Mouse (Mus musculus) MEL (cell line): ENCODE measurements around the gene Pfn5. TPM values are rescaled to one million over a fixed set of nuclear protein-coding genes. Genes with fewer than 3 reads are reported as not detected.

Experiments used
- DNase-seq: peaks from one replicate; pipeline ENCODE4 v3.0.0; 2011; ENCODE audit warnings: low read depth, low spot score
- H3K27ac ChIP-seq: 2 replicates; pipeline ENCODE4 v1.5.1; 2012; ENCODE audit warnings: low read depth, mild to moderate bottlenecking, control low read depth, low read length, moderate library complexity; ENCODE audit not compliant: control insufficient read depth
- H3K27me3 ChIP-seq, 2 experiments: fragments of 150-350 bp in 1 of 2; sonication (generic) in 1 of 2; 2 replicates each; pipeline ENCODE4 v1.6.1; 2012; ENCODE audit warnings: low read length in 2 of 2, mild to moderate bottlenecking in 2 of 2, improper control_type of control experiment in 1 of 2, moderate library complexity in 1 of 2; ENCODE audit not compliant: insufficient read depth in 2 of 2, control insufficient read depth in 1 of 2
- H3K36me3 ChIP-seq, 2 experiments: 2 replicates each; pipeline ENCODE4 v1.6.1; 2012 to 2014; ENCODE audit warnings: low read length in 2 of 2, improper control_type of control experiment in 1 of 2, inconsistent platforms in 1 of 2, mild to moderate bottlenecking in 1 of 2; ENCODE audit not compliant: insufficient read depth in 2 of 2, control insufficient read depth in 1 of 2
- H3K4me1 ChIP-seq, 2 experiments: fragments of 150-350 bp in 1 of 2; sonication (generic) in 1 of 2; 2 replicates each; pipeline ENCODE4 v1.6.1; 2012; ENCODE audit warnings: low read length in 2 of 2, improper control_type of control experiment in 1 of 2, mild to moderate bottlenecking in 1 of 2; ENCODE audit not compliant: insufficient read depth in 2 of 2, control insufficient read depth in 1 of 2
- H3K4me3 ChIP-seq, 2 experiments: fragments of 150-350 bp in 1 of 2; sonication (generic) in 1 of 2; 2 replicates each; pipeline ENCODE4 v1.5.1; 2012; ENCODE audit warnings: low read depth in 2 of 2, low read length in 2 of 2, mild to moderate bottlenecking in 2 of 2, moderate library complexity in 2 of 2, control low read depth in 1 of 2, improper control_type of control experiment in 1 of 2; ENCODE audit not compliant: control insufficient read depth in 1 of 2, insufficient read depth in 1 of 2
- H3K79me2 ChIP-seq: 2 replicates; pipeline ENCODE4 v1.6.1; 2012; ENCODE audit warnings: mild to moderate bottlenecking, low read length, moderate library complexity; ENCODE audit not compliant: control insufficient read depth, poor library complexity, insufficient read depth
- H3K9ac ChIP-seq: 2 replicates; pipeline ENCODE4 v1.6.1; 2012; ENCODE audit warnings: low read depth, mild to moderate bottlenecking, control low read depth, low read length, moderate library complexity; ENCODE audit not compliant: control insufficient read depth, poor library complexity, severe bottlenecking
- H3K9me3 ChIP-seq: fragments of 150-350 bp; sonication (generic); replicated peaks from 2 replicates; pipeline ENCODE4 v1.6.1; 2012; ENCODE audit warnings: mild to moderate bottlenecking, low read length, improper control_type of control experiment, moderate library complexity; ENCODE audit not compliant: insufficient read depth
- CHD1 ChIP-seq: IDR thresholded peaks from 2 replicates; pipeline ENCODE4 v1.6.1; 2012; ENCODE audit warnings: low read depth, mild to moderate bottlenecking, inconsistent platforms, low read length, improper control_type of control experiment
- CHD2 ChIP-seq: IDR thresholded peaks from 2 replicates; pipeline ENCODE4 v1.6.1; 2011; ENCODE audit warnings: low read length, improper control_type of control experiment
- CTCF ChIP-seq, 3 experiments: IDR thresholded peaks in 2 of 3; conservative IDR thresholded peaks in 1 of 3; 2 replicates each; pipeline ENCODE4 v1.5.1; 2011 to 2012; ENCODE audit warnings: low read length in 3 of 3, low read depth in 2 of 3, mild to moderate bottlenecking in 2 of 3, improper control_type of control experiment in 1 of 3, inconsistent platforms in 1 of 3, mixed read lengths in 1 of 3, moderate library complexity in 1 of 3; ENCODE audit not compliant: control insufficient read depth in 1 of 3, insufficient read depth in 1 of 3, poor library complexity in 1 of 3, severe bottlenecking in 1 of 3
- EP300 ChIP-seq, 2 experiments: IDR thresholded peaks; 2 replicates each; pipeline ENCODE4 v1.6.1; 2011; ENCODE audit warnings: improper control_type of control experiment in 2 of 2, low read length in 2 of 2, low read depth in 1 of 2, mild to moderate bottlenecking in 1 of 2
- GABPA ChIP-seq: IDR thresholded peaks from 2 replicates; pipeline ENCODE4 v1.6.1; 2012; ENCODE audit warnings: low read depth, mild to moderate bottlenecking, inconsistent platforms, low read length, improper control_type of control experiment, moderate library complexity
- HCFC1 ChIP-seq: IDR thresholded peaks from 2 replicates; pipeline ENCODE4 v1.6.1; 2012; ENCODE audit warnings: low read depth, mild to moderate bottlenecking, inconsistent platforms, low read length, improper control_type of control experiment, moderate library complexity
- JUND ChIP-seq: IDR thresholded peaks from 2 replicates; pipeline ENCODE4 v1.6.1; 2011; ENCODE audit warnings: low read depth, mild to moderate bottlenecking, improper control_type of control experiment, low read length
- MAX ChIP-seq: IDR thresholded peaks from 2 replicates; pipeline ENCODE4 v1.6.1; 2011; ENCODE audit warnings: low read length, improper control_type of control experiment
- MEF2A ChIP-seq: IDR thresholded peaks from 2 replicates; pipeline ENCODE4 v1.6.1; 2014; ENCODE audit warnings: low read depth, mild to moderate bottlenecking, inconsistent platforms, low read length, improper control_type of control experiment; ENCODE audit not compliant: poor library complexity, insufficient replicate concordance, severe bottlenecking; ENCODE audit errors: extremely low read depth
- MXI1 ChIP-seq: IDR thresholded peaks from 2 replicates; pipeline ENCODE4 v1.6.1; 2011; ENCODE audit warnings: mild to moderate bottlenecking, low read depth, low read length, improper control_type of control experiment
- MYC ChIP-seq: IDR thresholded peaks from 2 replicates; pipeline ENCODE4 v1.6.1; 2011; ENCODE audit warnings: low read depth, mild to moderate bottlenecking, low read length, improper control_type of control experiment, moderate library complexity
- NELFE ChIP-seq: IDR thresholded peaks from 2 replicates; pipeline ENCODE4 v1.6.1; 2011; ENCODE audit warnings: low read depth, low read length, improper control_type of control experiment
- NRF1 ChIP-seq: IDR thresholded peaks from 2 replicates; pipeline ENCODE4 v1.6.1; 2014; ENCODE audit warnings: low read depth, mild to moderate bottlenecking, inconsistent platforms, low read length, improper control_type of control experiment, moderate library complexity; ENCODE audit not compliant: poor library complexity, insufficient read depth, severe bottlenecking
- POLR2A ChIP-seq, 2 experiments: IDR thresholded peaks; 2 replicates each; pipeline ENCODE4 v1.6.1; 2011 to 2012; ENCODE audit warnings: low read length in 2 of 2, mild to moderate bottlenecking in 2 of 2, control low read depth in 1 of 2, improper control_type of control experiment in 1 of 2, low read depth in 1 of 2, moderate library complexity in 1 of 2; ENCODE audit not compliant: control insufficient read depth in 1 of 2, insufficient read depth in 1 of 2, poor library complexity in 1 of 2
- POLR2AphosphoS5 ChIP-seq: IDR thresholded peaks from 2 replicates; pipeline ENCODE4 v1.6.1; 2012; ENCODE audit warnings: low read depth, borderline replicate concordance, mild to moderate bottlenecking, inconsistent platforms, low read length, moderate library complexity, mixed read lengths
- RAD21 ChIP-seq: IDR thresholded peaks from 2 replicates; pipeline ENCODE4 v1.6.1; 2011; ENCODE audit warnings: mild to moderate bottlenecking, low read depth, low read length, improper control_type of control experiment
- RCOR1 ChIP-seq: IDR thresholded peaks from 2 replicates; pipeline ENCODE4 v1.6.1; 2012; ENCODE audit warnings: low read depth, mild to moderate bottlenecking, inconsistent platforms, low read length, improper control_type of control experiment
- SMC3 ChIP-seq: IDR thresholded peaks from 2 replicates; pipeline ENCODE4 v1.6.1; 2011; ENCODE audit warnings: low read depth, low read length, improper control_type of control experiment
- TAL1 ChIP-seq: IDR thresholded peaks from 2 replicates; pipeline ENCODE4 v1.6.1; 2012; ENCODE audit warnings: mild to moderate bottlenecking, inconsistent platforms, low read length, moderate library complexity, mixed read lengths
- USF1 ChIP-seq: IDR thresholded peaks from 2 replicates; pipeline ENCODE4 v1.6.1; 2014; ENCODE audit warnings: low read depth, mild to moderate bottlenecking, inconsistent platforms, low read length, improper control_type of control experiment, moderate library complexity
- ZC3H11A ChIP-seq: IDR thresholded peaks from 2 replicates; pipeline ENCODE4 v1.6.1; 2012; ENCODE audit warnings: low read depth, mild to moderate bottlenecking, inconsistent platforms, low read length, improper control_type of control experiment
- ZKSCAN1 ChIP-seq: IDR thresholded peaks from 2 replicates; pipeline ENCODE4 v1.6.1; 2012; ENCODE audit warnings: low read depth, mild to moderate bottlenecking, inconsistent platforms, low read length, improper control_type of control experiment, moderate library complexity
- ZNF384 ChIP-seq: IDR thresholded peaks from 2 replicates; pipeline ENCODE4 v1.6.1; 2012; ENCODE audit warnings: low read depth, mild to moderate bottlenecking, inconsistent platforms, low read length, improper control_type of control experiment
- polyA plus RNA-seq, 2 experiments: library from polyadenylated mRNA; stranded (reverse) in 1 of 2; unstranded in 1 of 2; fragments of >175 nt in 1 of 2; fragments of >200 nt in 1 of 2; gene quantifications; 2 replicates each; pipeline versions ENCODE4 v1.2.1 to v1.2.4; 2012; ENCODE audit warnings: low replicate concordance in 2 of 2, low read depth in 1 of 2; ENCODE audit not compliant: insufficient read length in 2 of 2, insufficient read depth in 1 of 2, missing spikeins in 1 of 2
- total RNA-seq: library from RNA; depleted of rRNA; stranded (reverse); fragments of 300-350 nt; gene quantifications from 2 replicates; pipeline ENCODE4 v1.2.3, GENCODE M21; 2012; rRNA removed

Gene Pfn5
- total RNA-seq: not detected in 2 replicates
- polyA plus RNA-seq: not detected

DNA sequence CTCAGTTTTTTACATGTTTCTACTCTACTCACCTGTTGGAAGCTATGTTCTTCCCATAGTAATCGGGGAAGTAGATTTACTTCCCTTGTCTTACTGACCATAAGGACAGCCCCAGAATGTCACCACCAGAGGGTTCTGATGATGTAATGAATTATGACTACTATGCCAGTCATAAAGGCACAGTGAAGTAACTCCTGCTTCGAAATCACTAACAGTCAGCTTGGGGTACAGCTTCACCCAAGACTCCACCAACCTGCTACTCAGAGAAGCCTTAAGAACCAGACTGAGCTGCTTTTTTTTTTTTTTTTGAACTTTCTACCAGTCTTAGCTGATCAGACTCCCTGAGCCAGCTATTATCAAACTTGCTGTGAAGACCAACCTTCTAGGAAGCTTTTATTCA lies at the start of gene Pfn5, which contains the start of gene Asb12:
Gene Pfn5 (plus strand): TSS at position 218 of the 400 bp plus-strand sequence.
Gene Asb12 (minus strand): TSS at position 101 of the 400 bp plus-strand sequence.
- TF ChIP-seq MYC (no peak), RCOR1 (no peak), EP300 (IDR thresholded peaks at IDR 0.05; ENCODE audit: low read depth in 1 of 2, low read length in 2 of 2) (no peak), CHD2 (no peak), NELFE (no peak), MEF2A (no peak), NRF1 (no peak), SMC3 (no peak), ZC3H11A (no peak), MAX (no peak), GABPA (no peak), RAD21 (no peak), USF1 (no peak), HCFC1 (no peak), TAL1 (no peak), JUND (no peak)
- TF ChIP-seq, all 39 proteins: peak for 0
- no peak for DNase-seq
- no peaks in the 10 kb centered on the region for H3K36me3 ChIP-seq
- no peak within 1 kb of the TSS for H3K9ac ChIP-seq
- no peak within 1 kb of the TSS for H3K27ac ChIP-seq
- H3K27me3 ChIP-seq: no peaks in the 10 kb centered on the region
- H3K4me1 ChIP-seq: no peaks in the 10 kb centered on the region
- no peak within 1 kb of the TSS for H3K4me3 ChIP-seq
- no peaks in the 10 kb centered on the region for H3K9me3 ChIP-seq
- no peaks in the 10 kb centered on the region for H3K79me2 ChIP-seq

DNA sequence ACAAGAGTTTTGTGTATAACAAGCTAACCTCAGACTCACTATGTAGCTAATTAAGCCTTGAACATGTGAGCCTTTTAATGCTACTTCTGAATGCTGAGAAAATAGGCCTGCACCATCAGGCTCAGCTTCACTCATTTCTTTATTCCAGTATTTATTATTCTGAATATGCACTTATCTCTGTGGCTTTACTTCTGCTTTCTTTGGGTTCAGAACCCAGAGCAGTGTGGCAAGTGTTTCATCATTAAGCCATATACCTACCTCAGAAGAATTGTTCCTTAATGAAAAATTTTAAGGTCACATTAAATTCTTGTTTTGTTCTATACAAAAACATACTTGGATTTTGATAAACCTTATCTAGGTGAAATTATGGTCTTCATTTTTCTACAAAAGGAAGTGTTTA lies 34.0 kb upstream of the Pfn5 start:
- H3K79me2 ChIP-seq: no peaks in the 10 kb centered on the region
- peaks cover 2 to 17% of the 10 kb centered on the region in 2 experiments; a peak in 3 of 4 replicates for H3K4me1 ChIP-seq
- DNase-seq: peak; percentile 57
- H3K9me3 ChIP-seq: no peaks in the 10 kb centered on the region
- H3K27ac ChIP-seq: no peak overlapping the region
- peaks cover 0 to 15% of the 10 kb centered on the region in 2 experiments; a peak in 2 of 4 replicates for H3K36me3 ChIP-seq
- no peak overlapping the region for H3K4me3 ChIP-seq
- H3K9ac ChIP-seq: no peak overlapping the region
- no peaks in the 10 kb centered on the region for H3K27me3 ChIP-seq
- TF ChIP-seq EP300 (IDR thresholded peaks at IDR 0.05; ENCODE audit: low read depth in 1 of 2, low read length in 2 of 2): no peak
- TF ChIP-seq MXI1: no peak
- TF ChIP-seq RCOR1: no peak
- no peak for TF ChIP-seq MYC
- no peak for TF ChIP-seq ZNF384
- TF ChIP-seq GABPA: no peak
- TF ChIP-seq NRF1: no peak
- TF ChIP-seq ZKSCAN1: no peak
- TF ChIP-seq POLR2AphosphoS5: no peak
- no peak for TF ChIP-seq CHD1
- TF ChIP-seq POLR2A (IDR thresholded peaks at IDR 0.05; ENCODE audit: control insufficient read depth in 1 of 2, insufficient read depth in 1 of 2, low read depth in 1 of 2, low read length in 2 of 2, poor library complexity in 1 of 2): no peak
- TF ChIP-seq HCFC1: no peak
- no peak for TF ChIP-seq CTCF (IDR thresholded peaks at IDR 0.05 in 2 of 3, conservative IDR thresholded peaks at IDR 0.05 in 1 of 3; ENCODE audit: control insufficient read depth in 1 of 3, insufficient read depth in 1 of 3, low read depth in 2 of 3, low read length in 3 of 3, poor library complexity in 1 of 3, severe bottlenecking in 1 of 3)
- TF ChIP-seq, all 39 proteins: peak for 0
